Mouse (Mus musculus) kidney, adult 11 months (tissue): Measurements from ENCODE around the gene Nmu.

Source experiments
- DNase-seq: peaks from one replicate; pipeline ENCODE4 v3.0.0; 2022

Nmu gene

GRCm38 (mm10) chr5:76363453-76364104 lies at the start of gene Nmu:
Gene Nmu, minus strand, starts transcription at chr5:76363788.
- DNase-seq: no peak

DNA sequence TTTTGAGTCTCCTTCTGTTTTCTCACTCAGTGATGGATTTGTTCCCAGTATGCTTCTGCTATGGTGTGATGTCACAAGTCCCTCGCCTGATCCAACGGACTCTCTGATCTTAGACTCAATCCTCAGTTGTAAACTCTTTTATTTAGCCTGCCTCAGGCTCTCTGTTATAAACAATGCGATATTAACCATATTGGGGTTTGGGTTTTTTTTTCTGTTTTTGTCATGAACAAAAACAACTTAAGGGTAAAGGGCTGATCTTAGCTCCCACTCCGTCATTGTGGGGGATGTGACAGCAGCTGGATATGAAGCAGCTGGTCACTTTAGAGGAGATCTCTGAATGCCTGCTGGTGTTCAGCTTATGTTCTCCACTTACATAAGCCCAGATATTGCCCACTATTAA lies 48.1 kb upstream of the Nmu start:
- DNase-seq: no peak

- no peak for DNase-seq
These were observed 30.8 kb upstream of the Nmu start for GRCm38 (mm10) chr5:76394382-76394781.

GRCm38 (mm10) chr5:76389041-76389795 lies 25.6 kb upstream of the Nmu start:
- DNase-seq: no peak

- DNase-seq: no peak
These were observed 24.9 kb upstream of the Nmu start for GRCm38 (mm10) chr5:76388474-76388873.

- no peak for DNase-seq
These were observed 20.1 kb upstream of the Nmu start for GRCm38 (mm10) chr5:76383673-76384072.

DNA sequence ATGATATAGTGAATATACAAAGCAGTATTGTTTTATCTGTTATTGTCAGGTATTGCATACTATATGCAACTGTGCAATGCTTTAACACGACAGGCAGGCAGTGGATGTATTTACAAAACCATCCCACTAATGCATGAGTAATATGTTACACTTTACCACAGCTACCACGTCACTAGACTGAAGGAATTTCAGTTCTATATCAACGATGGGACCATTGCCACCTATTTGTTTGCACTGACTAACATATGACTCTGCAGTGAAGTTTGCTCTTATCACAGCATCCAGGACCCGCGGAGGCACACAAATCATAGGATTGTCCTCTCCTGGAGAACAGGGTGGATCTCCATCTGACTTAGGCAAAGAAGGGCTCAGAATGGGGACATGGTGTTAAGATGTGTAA lies 18.2 kb upstream of the Nmu start:
- DNase-seq: no peak

- no peak for DNase-seq
These were observed 15.6 kb upstream of the Nmu start for GRCm38 (mm10) chr5:76379216-76379615.

DNA sequence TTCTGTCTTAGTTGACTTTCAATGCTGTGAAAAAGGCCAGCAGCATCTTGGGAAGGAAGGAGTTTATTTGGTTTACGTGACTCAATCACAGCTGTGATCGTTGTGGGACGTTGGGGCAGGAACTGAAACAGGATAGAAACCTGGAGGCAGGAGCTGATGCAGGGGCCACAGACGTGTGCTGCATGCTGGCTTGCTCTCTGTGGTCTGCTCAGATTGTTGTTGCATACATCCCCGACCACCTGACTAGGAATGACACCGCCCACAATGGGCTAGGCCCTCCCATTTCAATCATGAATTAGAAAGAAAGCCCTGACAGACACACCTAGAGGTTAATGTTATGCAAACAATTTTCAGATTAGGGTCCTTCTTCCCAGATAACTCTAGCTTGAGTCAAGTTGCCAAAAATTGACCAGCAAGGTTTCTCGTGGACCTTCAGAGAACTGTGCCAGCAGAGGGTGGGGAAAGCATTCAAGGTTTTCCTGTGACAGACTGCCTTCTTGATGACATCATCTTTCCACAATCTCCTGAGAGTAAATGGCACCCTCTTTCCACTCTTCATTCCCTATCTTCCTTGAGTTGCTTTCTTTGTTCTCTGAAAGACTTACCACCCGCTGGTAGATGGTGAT lies 5.7 kb upstream of the Nmu start:
- no peak for DNase-seq

GRCm38 (mm10) chr5:76365406-76365805 lies 1.8 kb upstream of the Nmu start:
- no peak for DNase-seq

- no peak for DNase-seq
These were observed 2.8 kb downstream of the Nmu start for GRCm38 (mm10) chr5:76360786-76361185.

GRCm38 (mm10) chr5:76360057-76360456 lies 3.5 kb downstream of the Nmu start:
- no peak for DNase-seq

GRCm38 (mm10) chr5:76351953-76352611 lies 11.5 kb downstream of the Nmu start:
- DNase-seq: no peak

- DNase-seq: no peak
These were observed 12.1 kb downstream of the Nmu start for GRCm38 (mm10) chr5:76351537-76351936.

- DNase-seq: no peak
These were observed 17.5 kb downstream of the Nmu start for GRCm38 (mm10) chr5:76346137-76346536.

DNA sequence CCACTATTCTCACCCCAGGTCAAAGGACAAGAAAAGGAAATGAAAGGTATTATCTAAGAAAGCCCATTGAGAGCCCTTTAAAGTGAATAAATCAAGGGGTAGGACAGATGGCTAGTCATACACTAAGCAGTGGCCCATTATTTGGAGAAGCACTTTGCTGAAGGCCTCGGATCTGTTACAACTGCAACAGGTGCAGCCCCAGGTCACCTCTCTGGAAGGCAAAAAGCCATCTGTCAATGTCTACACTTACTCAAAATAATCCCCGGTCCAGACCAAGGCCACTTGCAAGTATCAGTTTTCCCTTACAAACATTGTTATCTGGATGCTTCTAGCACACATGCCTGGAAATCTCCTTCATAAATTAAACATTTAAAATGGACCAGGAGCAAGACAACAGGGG lies 22.7 kb downstream of the Nmu start:
- no peak for DNase-seq

DNA sequence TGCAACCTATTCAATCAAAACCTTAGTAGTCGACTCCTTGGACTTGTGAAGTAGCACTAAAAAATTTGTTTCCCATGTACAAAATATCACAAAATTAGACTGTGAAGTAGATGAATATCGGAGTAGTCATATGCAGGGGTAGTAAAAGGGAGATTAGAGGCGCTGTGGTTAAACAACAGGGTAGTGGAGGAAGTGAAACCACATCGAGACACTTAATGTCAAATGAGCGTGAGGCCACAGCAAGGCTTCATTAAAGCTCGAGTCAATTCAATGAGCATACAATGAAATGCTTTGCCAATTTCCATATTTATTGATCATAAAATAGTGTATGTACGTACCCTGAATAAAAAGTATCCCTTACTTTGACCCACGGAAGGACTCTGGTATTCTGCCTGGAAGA lies 26.5 kb downstream of the Nmu start:
- DNase-seq: no peak

DNA sequence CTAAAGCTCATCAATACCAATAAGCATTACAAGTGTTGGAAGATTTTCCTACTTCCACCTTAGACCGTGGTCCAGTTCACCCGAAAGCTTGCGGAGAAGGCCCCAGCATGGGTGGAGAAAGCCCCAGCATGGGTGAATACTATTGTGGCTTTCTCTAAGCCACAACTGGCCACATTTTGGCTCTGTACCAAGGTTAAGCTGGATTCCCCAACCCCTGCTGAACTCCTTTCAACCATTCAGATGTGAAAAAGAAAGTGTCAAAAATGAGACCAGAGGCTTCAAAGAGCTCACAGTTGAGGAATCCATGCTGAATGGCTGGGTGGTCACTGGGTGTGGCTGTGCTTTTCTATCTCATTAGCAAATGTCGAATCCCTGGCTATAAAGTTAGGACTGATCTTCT lies 29.8 kb downstream of the Nmu start:
- DNase-seq: no peak

- no peak for DNase-seq
These were observed 32.6 kb downstream of the Nmu start, which contains the start of gene Pdcl2 for GRCm38 (mm10) chr5:76330953-76331352. Gene Pdcl2, minus strand, starts transcription at chr5:76331156.

- DNase-seq: no peak
These were observed 36.3 kb downstream of the Nmu start for GRCm38 (mm10) chr5:76327296-76327695.

- no peak for DNase-seq
These were observed 38.5 kb downstream of the Nmu start for GRCm38 (mm10) chr5:76325113-76325512.

DNA sequence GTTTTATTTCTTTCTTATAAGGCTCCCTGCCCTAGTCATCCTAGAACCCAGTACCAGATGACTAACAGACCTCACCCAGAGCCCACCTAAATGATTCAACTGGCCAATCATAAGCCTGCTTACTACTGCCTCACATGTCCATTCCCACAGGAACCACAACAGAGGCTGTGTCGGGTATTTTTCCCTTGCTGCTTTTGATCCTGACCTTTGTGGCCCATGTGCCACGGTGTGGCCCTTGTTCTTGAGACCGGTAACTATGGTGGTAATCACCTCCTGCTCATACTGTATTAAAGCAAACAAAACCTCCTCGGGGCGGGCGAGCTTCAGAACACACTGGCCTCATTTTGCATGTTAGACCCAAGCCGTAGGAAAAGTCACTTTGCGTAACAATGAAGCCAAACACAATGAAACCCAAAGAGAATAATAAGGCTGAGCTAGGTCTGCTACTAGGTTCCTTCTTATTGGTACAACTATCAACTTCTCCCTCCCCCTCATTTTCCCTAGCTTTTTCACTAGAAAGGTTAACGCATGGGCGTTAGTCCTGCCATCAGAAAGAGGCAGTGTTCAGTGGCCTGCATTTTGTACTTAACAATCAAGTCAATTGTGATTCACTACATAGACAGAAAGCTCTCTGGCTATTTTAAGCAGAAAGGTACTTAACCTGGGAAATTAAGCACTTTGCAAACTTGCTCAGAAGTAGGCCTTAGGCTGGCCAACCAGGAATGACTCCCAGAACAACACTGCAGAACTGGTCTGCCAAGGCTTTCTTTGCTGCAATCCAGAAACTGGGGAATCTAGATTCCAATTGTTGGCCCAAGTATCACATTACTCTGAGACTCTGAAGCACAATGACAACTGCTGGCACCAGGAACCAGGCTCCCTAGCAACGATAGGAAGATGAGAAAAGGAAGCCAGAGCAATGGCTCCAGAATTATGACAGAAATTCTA lies 42.1 kb downstream of the Nmu start:
- no peak for DNase-seq
